Mouse (Mus musculus): ENCODE measurements around the gene Ube2s.
"Not testable (repeated sequence)": the region's sequence is repeated elsewhere in the genome, so short reads cannot be mapped to it uniquely, and the experiment has no call there.

Gene Ube2s

GRCm38 (mm10) chr7:4812303-4813104, at the start of gene Ube2s:
Gene Ube2s (minus strand): TSS chr7:4812590.
- peak; percentile 98 to 99 for DNase-seq

- DNase-seq: not testable (repeated sequence)
Measured at GRCm38 (mm10) chr7:4860926-4861325, 48.5 kb upstream of the Ube2s start.

- DNase-seq: no peak
Measured at GRCm38 (mm10) chr7:4859418-4859978, 47.1 kb upstream of the Ube2s start.

GRCm38 (mm10) chr7:4857321-4857720, 44.9 kb upstream of the Ube2s start:
- peak in 1 of 2 experiments; percentile 33 for DNase-seq

- DNase-seq: no peak
Measured at GRCm38 (mm10) chr7:4856508-4856907, 44.1 kb upstream of the Ube2s start.

- DNase-seq: no peak
Measured at GRCm38 (mm10) chr7:4853613-4854012, 41.2 kb upstream of the Ube2s start.

GRCm38 (mm10) chr7:4851315-4851688, 38.9 kb upstream of the Ube2s start:
- DNase-seq: no peak

GRCm38 (mm10) chr7:4850621-4851314, 38.4 kb upstream of the Ube2s start:
- no peak for DNase-seq

GRCm38 (mm10) chr7:4849372-4849771, 37.0 kb upstream of the Ube2s start:
- no peak for DNase-seq

GRCm38 (mm10) chr7:4844917-4845309, 32.5 kb upstream of the Ube2s start:
- DNase-seq: peak; percentile 75 to 86

GRCm38 (mm10) chr7:4844245-4844916, 32.0 kb upstream of the Ube2s start, which contains the start of gene Shisa7:
Gene Shisa7 (minus strand): TSS chr7:4844696.
- DNase-seq: no peak

GRCm38 (mm10) chr7:4843604-4844244, 31.3 kb upstream of the Ube2s start:
- DNase-seq: peak in 1 of 2 experiments; percentile 28

GRCm38 (mm10) chr7:4842634-4843131, 30.3 kb upstream of the Ube2s start:
- peak in 1 of 2 experiments; percentile 20 for DNase-seq

- peak in 1 of 2 experiments; percentile 22 for DNase-seq
Measured at GRCm38 (mm10) chr7:4842077-4842476, 29.7 kb upstream of the Ube2s start.

- DNase-seq: no peak
Measured at GRCm38 (mm10) chr7:4837639-4838038, 25.2 kb upstream of the Ube2s start.

GRCm38 (mm10) chr7:4836351-4836792, 24.0 kb upstream of the Ube2s start:
- peak; percentile 82 to 85 for DNase-seq

- DNase-seq: peak; percentile 48 to 56
Measured at GRCm38 (mm10) chr7:4835631-4836327, 23.4 kb upstream of the Ube2s start.

- no peak for DNase-seq
Measured at GRCm38 (mm10) chr7:4830476-4830875, 18.1 kb upstream of the Ube2s start.

- DNase-seq: no peak
Measured at GRCm38 (mm10) chr7:4825365-4825764, 13.0 kb upstream of the Ube2s start.

- peak in 1 of 2 experiments; percentile 64 for DNase-seq
Measured at GRCm38 (mm10) chr7:4822162-4822907, 9.9 kb upstream of the Ube2s start.

GRCm38 (mm10) chr7:4821690-4822089, 9.3 kb upstream of the Ube2s start:
- DNase-seq: no peak
